Mouse (Mus musculus): ENCODE measurements around the gene Bhlhe23. TPM values are rescaled to one million over a fixed set of nuclear protein-coding genes. Genes with fewer than 3 reads are reported as not detected.
A peak's percentile ranks its signal among the peaks of the same experiment; 100 is the strongest.

The Bhlhe23 gene
- polyA plus RNA-seq (2021) = not detected

DNA sequence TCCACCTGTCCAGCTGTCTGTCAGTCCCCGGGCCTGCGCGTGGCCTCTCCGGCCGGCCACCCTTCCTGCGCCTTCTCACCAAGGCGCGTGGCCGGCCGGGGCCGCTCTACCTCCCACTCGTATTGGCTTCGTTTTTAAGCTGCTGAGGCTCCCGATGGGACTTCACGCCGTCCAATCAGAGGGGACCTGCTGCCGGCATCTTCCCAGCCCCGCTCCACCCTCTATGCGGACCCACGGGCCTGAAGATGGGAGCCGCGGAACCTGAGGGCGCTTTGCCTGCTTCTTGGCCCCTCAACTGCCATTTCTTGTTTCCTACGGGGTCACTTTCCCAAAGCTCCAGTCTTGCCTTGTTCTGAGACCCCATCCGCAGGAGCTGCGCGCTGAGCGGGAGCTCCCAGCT lies at the start of gene Bhlhe23:
TSS of gene Bhlhe23 (minus strand) at position 108 of the 400 bp plus-strand sequence.
- in situ Hi-C loops (cut with MboI; ENCODE audit: low pct_unique_long_range_greater_than_20kb) = loop anchor here (25.0 kb wide), 1 partner anchor 111 kb away; no protein-coding TSS in a partner anchor

DNA sequence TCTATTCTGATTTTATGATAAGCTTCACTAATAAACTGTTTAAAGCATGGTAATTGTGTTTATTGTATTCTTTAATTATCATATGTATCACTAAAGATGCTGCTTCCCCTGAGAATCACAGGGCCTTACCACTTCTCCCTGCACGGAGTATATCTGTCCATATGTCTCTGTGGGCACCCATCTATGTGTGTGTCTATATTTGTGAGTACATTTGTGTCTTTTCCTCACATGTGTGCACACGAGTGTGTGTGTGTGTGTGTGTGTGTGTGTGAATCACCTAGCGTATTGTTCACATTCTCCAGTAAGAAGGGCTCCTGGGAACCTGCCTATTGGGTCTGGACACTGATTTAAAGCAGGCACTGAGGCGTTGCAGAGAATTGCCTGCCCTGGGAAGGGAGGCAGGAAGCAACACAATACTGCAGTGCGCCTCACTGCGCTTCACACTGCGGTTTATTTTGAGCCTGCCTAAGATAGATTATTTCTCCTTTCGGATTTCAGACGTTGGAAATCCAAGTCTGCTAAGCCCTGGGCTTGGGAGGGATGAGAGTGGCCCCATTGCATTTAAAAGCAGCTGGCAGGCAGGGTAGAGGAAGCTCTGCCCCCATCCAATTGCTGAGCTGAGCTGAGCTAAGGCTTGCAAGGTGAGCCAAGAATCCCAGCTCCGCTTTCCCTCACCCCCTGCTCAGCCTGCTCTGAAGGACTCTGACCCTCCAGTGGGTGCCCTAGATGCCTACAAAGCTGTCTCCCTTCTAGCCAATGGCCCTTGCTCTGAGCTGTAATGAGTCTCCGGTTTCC lies 48.6 kb upstream of the Bhlhe23 start:
- in situ Hi-C loops (cut with MboI; ENCODE audit: low pct_unique_long_range_greater_than_20kb) = no loop called here
- CTCF ChIA-PET = interaction anchor here (0.9 to 1.1 kb wide), 2 partner anchors 9 to 19 kb away, joined by 3 read pairs; no protein-coding TSS in a partner anchor
- peaks cover 14% of the 10 kb centered on the region for H3K27me3 ChIP-seq
- no peak for TF ChIP-seq CTCF (IDR thresholded peaks at IDR 0.05)
- DNase-seq (ENCODE audit: low read depth, low spot score) = peak; percentile 12
- POLR2A ChIA-PET = no interaction called here
- peak; percentile 60 for ATAC-seq

More for the DNA sequence above, at the start of gene Bhlhe23:
- POLR2A ChIA-PET = no interaction called here
- CTCF ChIA-PET = interaction anchor here (1.2 kb wide), 1 partner anchor 11 kb away, joined by 3 read pairs; no protein-coding TSS in a partner anchor
- no peak for DNase-seq (ENCODE audit: low read depth, low spot score)
- TF ChIP-seq CTCF (IDR thresholded peaks at IDR 0.05) = no peak
- ATAC-seq = no peak
- H3K27me3 ChIP-seq = peaks cover 68% of the 10 kb centered on the region

DNA sequence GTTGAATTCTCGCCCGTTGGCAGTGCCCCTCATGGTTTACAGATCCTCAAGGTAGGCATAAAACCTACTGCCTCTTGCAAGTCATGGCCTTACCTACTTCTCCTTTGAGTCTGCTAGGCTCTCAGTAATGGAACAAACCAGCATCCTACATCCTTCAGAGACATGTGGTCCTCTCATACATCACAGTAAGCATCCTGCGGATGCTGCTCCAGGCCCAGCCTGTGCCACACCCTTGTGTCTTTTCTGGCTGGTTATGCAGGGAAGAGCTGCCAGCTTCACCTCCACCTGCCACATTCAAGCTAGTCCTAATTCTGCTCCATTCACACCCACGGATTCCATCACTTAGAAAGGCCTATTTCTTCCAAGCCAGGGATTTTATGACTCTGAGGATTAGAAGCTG lies 48.0 kb upstream of the Bhlhe23 start:
- ChIA-PET POLR2A (no interaction called here), CTCF (interaction anchor here (0.9 kb wide), 1 partner anchor 8 kb away, joined by 3 read pairs; no protein-coding TSS in a partner anchor)
- in situ Hi-C loops (cut with MboI; ENCODE audit: low pct_unique_long_range_greater_than_20kb) = no loop called here
- ATAC-seq = no peak
- no peak for DNase-seq (ENCODE audit: low read depth, low spot score)
- TF ChIP-seq CTCF (IDR thresholded peaks at IDR 0.05) = no peak
- peaks cover 14% of the 10 kb centered on the region for H3K27me3 ChIP-seq

DNA sequence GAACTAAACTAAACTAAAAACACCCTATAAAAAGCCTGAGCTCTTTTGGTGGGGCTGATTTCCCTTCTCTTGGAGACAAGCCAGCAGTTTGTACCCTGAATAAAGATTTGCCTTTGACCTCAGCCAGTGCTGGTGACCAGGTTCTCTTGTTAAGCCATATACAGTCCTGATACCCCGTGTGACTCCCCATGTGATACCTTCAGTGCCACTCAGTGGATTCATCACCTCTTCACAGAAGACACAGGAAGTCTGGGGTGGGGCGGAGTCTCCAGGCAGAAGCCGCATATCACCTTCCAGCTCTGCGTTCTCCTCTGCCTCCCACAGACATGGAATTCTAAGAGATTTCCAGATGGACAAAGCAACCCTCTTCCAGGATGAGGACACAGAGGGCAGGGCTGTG lies 47.4 kb upstream of the Bhlhe23 start:
- DNase-seq (ENCODE audit: low read depth, low spot score) = no peak
- ATAC-seq = no peak
- CTCF ChIA-PET = interaction anchor here (0.9 to 1.5 kb wide), 5 partner anchors 10 to 45 kb away, joined by 3 to 8 read pairs (median 3); no protein-coding TSS in a partner anchor
- H3K27me3 ChIP-seq = peaks cover 14% of the 10 kb centered on the region
- POLR2A ChIA-PET = no interaction called here
- in situ Hi-C loops (cut with MboI; ENCODE audit: low pct_unique_long_range_greater_than_20kb) = no loop called here
- no peak for TF ChIP-seq CTCF (IDR thresholded peaks at IDR 0.05)

DNA sequence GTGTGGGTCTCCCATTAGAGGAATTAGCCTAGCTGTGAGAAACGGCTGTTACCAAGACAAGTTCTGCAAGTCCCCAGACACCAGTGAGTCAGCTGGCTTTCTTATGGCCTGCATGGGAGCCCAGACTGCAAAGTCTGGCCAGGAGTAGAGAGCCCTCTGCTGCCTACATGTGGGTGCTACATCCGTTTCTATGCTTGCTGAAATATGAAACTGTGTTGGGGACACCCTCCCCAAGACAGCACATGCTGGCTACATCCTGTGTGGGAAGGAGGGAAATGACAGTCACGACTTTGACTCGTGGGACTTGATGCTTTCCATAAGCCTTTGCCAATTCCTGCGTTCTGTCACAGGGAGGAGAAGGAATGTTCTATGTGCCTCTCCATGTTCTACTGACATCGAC lies 45.8 kb upstream of the Bhlhe23 start:
- no peak for DNase-seq (ENCODE audit: low read depth, low spot score)
- peaks cover 8% of the 10 kb centered on the region for H3K27me3 ChIP-seq
- ChIA-PET POLR2A (no interaction called here), CTCF (interaction anchor here (0.7 to 1.5 kb wide), 7 partner anchors 9 to 44 kb away, joined by 3 to 5 read pairs (median 3); no protein-coding TSS in a partner anchor)
- TF ChIP-seq CTCF (IDR thresholded peaks at IDR 0.05) = peak; percentile 88
- ATAC-seq = peak; percentile 70
- in situ Hi-C loops (cut with MboI; ENCODE audit: low pct_unique_long_range_greater_than_20kb) = no loop called here

DNA sequence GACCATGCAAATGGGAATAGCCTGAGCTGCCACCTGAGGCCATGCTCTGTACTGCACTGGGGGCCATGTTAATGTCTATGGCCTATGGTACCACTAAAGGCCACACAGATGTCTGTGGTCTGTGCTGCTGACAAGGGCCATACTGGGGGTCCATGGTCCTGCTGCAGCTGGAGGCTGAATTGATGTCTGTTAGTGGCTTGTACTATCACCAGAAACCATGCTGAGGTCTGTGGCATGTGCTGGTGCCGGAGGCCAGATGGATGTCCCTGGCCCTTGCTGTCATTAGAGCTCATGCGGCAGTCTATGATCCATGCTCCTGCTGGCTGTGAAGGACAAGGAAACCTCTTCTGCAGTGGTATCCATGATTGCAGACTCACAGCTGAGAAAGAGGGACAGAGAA lies 42.8 kb upstream of the Bhlhe23 start:
- ChIA-PET CTCF (interaction anchor here (1.0 kb wide), 1 partner anchor 10 kb away, joined by 3 read pairs; no protein-coding TSS in a partner anchor), POLR2A (no interaction called here)
- DNase-seq (ENCODE audit: low read depth, low spot score) (no peak), ATAC-seq (no peak)
- in situ Hi-C loops (cut with MboI; ENCODE audit: low pct_unique_long_range_greater_than_20kb) = no loop called here
- no peak for TF ChIP-seq CTCF (IDR thresholded peaks at IDR 0.05)
- H3K27me3 ChIP-seq = peaks cover 4% of the 10 kb centered on the region

DNA sequence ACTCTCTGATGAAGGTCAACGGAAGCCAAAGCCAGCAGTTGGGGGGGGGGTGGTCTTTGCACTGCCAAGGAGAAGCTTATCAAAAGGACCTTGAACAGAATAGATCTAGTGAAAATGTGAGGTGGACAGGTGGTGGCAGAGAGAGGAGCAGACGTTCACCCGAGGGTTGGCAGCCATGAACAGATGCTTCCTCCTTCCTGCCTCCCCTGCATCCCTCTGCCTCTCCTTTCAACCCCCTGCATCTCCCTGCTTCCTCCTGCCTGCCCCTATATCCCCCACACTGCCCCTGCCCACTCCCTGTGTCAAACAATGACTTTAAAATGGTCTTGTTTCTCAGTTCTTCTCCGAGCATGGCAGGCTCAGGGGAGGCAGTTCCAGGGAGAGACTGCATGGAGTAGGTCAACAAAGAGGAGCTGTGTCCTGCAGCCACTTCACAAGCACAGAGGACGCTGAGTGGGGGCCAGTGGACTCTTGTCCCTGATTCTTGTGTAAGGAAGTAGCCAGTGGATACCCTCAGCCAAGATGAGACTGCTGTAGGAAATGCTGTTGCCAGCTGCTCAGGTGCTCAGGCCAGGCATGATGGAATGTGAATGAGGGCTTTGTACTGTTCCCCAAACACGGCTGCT lies 39.9 kb upstream of the Bhlhe23 start:
- ChIA-PET CTCF (interaction anchor here (0.9 kb wide), 1 partner anchor 8 kb away, joined by 3 read pairs; no protein-coding TSS in a partner anchor), POLR2A (no interaction called here)
- in situ Hi-C loops (cut with MboI; ENCODE audit: low pct_unique_long_range_greater_than_20kb) = no loop called here
- DNase-seq (ENCODE audit: low read depth, low spot score) (no peak), ATAC-seq (no peak)
- TF ChIP-seq CTCF (IDR thresholded peaks at IDR 0.05) = no peak
- peaks cover 2% of the 10 kb centered on the region for H3K27me3 ChIP-seq

DNA sequence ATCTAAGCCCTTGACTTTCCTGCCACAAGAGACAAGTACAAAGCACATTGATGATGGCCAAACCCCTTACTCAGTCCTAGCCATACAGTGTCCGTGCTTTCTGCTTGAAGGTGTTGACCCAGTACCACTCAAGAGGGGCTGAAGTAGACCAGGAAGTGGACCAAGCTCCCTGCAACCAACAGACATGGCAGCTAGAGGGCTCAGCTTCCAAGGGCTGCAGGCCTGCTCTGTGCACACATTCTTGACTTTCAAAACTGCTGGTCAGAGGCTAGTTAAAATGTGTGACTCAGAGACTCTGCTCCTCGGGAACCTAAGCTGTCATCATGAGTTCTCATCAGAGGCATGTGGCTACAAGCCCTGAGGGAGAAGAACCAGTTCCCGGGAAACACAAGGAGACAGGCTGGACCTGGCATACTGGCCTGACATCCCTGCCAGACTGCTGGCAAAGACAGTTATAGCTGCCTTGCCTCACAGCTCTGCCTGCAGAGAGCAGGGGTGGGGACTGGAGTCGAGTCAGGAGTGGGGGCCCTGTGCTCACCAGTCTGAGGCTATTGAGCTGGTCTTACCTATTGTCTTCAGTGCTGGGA lies 37.4 kb upstream of the Bhlhe23 start:
- peaks cover 8% of the 10 kb centered on the region for H3K27me3 ChIP-seq
- peak; percentile 58 for DNase-seq (ENCODE audit: low read depth, low spot score)
- ATAC-seq = peak; percentile 93
- POLR2A ChIA-PET = no interaction called here
- in situ Hi-C loops (cut with MboI; ENCODE audit: low pct_unique_long_range_greater_than_20kb) = no loop called here
- peak; percentile 67 for TF ChIP-seq CTCF (IDR thresholded peaks at IDR 0.05)
- CTCF ChIA-PET = interaction anchor here (0.6 to 1.5 kb wide), 8 partner anchors 9 to 147 kb away, joined by 3 to 6 read pairs (median 4); no protein-coding TSS in a partner anchor

DNA sequence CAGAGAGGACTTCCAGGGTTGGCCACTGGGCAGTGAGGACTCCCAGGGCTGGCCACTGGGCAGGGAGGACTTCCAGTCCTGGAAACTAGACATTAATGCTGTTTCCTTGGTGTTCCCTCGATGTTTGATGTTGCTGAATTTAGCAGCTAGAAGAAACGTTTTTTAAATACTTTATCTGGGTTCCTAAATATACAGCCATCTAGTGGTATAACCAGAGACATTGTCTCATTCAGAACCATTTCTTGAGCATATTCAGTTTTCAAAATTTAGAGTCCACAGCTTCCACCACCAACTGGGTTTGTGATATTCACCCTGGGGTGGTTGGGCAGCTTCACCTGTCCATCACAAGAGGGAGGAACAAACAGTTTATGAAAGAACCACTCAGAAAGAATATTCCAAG lies 34.3 kb upstream of the Bhlhe23 start:
- DNase-seq (ENCODE audit: low read depth, low spot score) (no peak), ATAC-seq (no peak)
- POLR2A ChIA-PET = no interaction called here
- H3K27me3 ChIP-seq = peaks cover 8% of the 10 kb centered on the region
- in situ Hi-C loops (cut with MboI; ENCODE audit: low pct_unique_long_range_greater_than_20kb) = no loop called here
- CTCF ChIA-PET = no interaction called here
- no peak for TF ChIP-seq CTCF (IDR thresholded peaks at IDR 0.05)

DNA sequence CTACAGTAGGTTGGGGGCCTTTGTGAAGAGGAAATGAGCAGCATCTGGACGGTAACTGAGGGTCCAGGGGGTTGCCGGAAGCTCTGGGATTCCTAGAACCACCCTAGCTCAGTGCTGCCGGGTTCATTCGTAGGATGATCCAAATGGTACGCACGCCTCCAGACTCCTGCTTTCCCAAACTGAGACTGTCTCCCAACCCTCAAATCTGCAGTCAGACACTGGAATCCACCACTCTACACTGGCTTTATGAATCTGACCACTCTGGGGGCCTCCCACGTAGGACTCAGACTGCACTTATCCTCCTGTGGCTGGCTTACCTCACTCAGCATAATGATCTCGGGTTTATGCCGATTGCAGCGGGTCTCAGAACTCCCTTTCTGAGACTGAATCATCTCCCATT lies 32.8 kb upstream of the Bhlhe23 start:
- in situ Hi-C loops (cut with MboI; ENCODE audit: low pct_unique_long_range_greater_than_20kb) = no loop called here
- ChIA-PET POLR2A (no interaction called here), CTCF (interaction anchor here (1.0 kb wide), 1 partner anchor 65 kb away, joined by 3 read pairs; no protein-coding TSS in a partner anchor)
- TF ChIP-seq CTCF (IDR thresholded peaks at IDR 0.05) = no peak
- no peak for DNase-seq (ENCODE audit: low read depth, low spot score)
- ATAC-seq = no peak
- H3K27me3 ChIP-seq = peaks cover 8% of the 10 kb centered on the region
